Mouse (Mus musculus): ENCODE data around the gene Fam20a.

The Fam20a gene

DNA sequence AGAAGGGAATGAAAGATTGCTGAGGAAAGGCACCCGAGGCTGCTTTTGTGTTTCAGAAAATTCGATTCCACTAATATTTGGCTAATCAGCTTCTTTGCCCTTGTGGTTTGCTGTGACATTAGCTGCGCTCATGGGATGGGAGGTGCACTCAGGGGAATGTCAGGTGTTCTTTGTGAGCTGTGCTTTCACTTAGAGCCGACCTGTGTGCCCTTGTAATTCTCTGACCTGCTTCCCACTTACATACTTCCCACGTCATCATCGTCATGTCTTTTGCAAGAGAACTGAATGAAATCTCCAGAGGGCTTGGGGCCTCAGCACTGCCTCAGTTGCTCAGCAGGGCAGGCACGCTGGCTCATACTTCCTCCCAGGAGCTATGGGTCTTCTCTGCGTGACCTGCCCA is 68.9 kb downstream of the Fam20a start:
- no peak for DNase-seq (ENCODE audit: low spot score)

DNA sequence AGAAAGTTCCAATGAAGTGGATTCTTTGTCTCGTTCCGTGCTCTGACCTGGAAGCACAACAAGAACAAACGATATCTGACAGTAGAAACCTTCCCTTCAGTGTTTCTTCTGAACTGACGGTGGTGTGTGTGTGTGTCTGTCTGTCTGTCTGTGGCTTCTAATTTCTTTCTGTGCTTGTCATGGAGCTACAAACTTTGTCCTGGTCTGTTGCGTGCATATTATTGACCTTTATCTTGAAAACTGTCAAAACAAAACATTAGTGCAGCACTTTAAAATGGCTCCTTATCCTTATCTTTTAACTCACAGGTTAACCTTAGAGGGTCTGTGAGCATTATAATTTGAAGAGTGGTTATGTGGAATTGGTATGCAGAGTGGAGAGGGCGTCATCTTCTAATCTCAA is 69.6 kb downstream of the Fam20a start:
- DNase-seq (ENCODE audit: low spot score): no peak

DNA sequence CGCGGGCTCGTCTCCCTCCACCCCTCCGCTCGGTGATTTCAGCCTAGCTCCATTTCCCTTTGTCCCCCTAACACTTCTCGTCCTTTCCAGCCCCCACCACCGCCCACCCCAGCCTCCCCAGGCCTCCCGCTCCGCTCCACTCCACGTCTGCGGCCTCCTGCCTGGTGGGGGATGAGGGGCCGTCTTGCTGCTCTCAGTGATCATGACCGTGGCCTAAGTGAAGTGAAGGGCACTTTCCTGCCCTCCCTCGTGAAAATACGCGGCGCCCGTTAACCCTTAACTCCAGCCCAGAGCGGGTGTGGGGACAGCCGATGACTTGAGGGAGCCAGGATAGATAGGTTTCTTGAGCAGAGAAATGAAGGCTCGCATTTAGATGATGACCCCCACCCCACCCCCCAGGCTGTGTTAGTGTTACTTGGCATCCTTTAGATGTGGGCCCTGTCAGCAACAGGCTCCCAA is 70.5 kb downstream of the Fam20a start:
- no peak for DNase-seq (ENCODE audit: low spot score)

DNA sequence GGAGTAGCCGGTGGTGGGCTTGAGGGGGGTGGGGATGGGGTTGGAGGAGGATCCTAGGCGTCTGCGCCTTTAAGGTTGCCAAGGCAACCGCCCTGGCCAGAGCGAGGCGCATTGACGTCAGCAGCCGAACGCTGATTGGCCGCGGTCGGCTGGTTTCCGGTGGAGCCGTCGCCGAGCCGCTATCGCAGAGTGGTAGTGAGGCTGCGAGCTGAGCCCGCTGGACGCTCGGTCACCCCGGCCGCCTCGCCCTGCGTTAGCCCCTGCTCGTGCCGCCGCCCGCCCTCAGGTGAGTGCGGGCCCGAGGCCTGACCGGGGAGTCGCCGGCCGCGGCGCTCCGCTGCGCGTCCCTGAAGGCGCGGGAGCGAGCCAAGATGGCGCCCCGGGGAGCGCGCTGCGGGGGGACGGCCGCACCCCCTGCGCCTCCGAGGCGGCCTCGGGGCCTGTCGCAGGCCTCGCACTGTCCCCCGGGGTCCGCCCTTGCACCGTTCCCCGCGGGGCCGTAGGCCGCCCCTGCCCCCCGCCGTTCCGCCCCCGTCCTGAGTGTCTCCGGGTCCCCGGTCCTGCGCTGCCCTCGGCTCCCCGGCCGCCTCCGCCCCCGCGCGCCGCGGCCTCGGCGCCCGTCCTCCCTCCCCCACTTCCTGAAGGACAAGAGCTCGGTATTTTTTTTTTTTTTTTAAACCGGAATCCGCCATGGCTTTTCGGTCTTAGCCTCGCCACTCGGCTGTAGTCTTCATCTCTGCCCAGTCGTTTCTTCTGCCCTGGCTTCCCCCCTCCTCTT is 71.1 kb downstream of the Fam20a start:
- DNase-seq (ENCODE audit: low spot score): peak; percentile 87

DNA sequence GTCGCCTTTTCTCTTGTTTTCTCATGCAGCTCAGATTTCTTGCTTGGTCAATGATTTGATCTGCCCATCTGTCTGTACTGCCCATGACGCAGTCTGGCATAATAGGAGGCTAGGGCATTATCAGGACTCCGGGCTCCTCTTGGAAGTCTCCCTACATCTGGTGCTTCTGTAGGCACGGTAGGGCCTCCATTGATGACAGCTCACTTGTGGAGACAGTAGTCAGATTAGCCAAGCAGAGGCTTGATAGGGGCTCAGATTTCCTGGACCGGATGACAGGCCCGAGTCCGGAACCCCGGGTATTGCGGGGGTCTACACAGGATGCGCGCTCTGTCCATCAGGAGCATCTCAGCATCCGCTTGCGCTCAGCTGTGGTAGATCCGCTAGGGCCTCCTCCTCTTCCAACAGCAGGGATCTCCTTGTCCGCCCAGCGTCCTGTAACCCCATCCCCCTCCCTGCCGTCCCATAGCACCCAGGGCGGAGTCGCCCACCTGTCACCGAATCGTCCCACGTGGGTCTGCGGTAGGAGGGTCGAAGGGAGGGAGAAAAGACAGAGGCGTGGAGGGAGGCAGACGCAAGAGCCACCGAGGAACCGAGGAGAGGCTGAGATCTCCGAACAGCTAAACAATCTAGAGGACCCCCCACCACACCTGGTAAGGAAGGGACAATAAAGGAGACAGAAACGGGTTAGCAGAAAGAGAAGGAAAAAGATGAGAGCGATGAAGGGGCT is 71.9 kb downstream of the Fam20a start:
- peak; percentile 72 for DNase-seq (ENCODE audit: low spot score)

DNA sequence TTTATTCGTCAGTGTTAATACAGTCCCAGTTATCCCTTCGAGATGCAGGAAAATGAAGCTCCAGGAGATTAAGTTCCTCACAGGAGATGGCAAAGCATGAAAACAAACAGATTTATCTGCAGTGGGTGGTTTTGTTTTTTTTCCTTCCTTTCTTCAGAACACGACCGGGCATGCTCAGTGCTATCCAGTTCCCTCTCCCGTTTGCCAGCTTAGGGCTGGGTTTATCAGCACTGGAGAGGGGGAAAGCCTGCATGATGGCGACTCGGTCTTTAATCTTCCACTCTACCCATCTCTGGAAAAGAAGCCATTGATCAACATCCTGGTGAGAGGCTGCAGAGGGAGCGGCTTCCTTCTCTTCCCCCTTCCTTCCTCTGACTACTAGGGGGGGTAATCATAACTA is 72.9 kb downstream of the Fam20a start, which contains the start of gene Prkar1a:
Gene Prkar1a (plus strand): TSS at position 200 of the 400 bp plus-strand sequence.
- no peak for DNase-seq (ENCODE audit: low spot score)

DNA sequence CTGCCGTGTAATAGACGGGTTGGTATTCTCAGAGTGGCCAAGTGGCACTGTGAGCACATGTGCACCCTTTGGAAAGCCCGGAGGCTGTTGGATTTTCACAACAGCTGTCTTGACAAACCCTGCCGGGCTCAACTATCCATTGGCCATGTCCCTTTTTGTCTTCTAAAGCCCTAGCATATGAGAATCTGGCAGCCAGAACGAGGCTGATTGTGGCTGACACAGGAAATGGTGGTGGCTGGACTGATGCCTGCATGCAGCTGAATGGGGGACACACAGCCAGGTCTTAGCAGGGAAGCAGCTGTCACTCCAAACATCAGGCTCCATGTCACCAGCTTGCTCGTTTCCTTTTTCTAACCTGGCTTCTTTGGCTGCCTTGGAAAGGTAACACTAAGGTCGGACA is 73.6 kb downstream of the Fam20a start:
- DNase-seq (ENCODE audit: low spot score): no peak

DNA sequence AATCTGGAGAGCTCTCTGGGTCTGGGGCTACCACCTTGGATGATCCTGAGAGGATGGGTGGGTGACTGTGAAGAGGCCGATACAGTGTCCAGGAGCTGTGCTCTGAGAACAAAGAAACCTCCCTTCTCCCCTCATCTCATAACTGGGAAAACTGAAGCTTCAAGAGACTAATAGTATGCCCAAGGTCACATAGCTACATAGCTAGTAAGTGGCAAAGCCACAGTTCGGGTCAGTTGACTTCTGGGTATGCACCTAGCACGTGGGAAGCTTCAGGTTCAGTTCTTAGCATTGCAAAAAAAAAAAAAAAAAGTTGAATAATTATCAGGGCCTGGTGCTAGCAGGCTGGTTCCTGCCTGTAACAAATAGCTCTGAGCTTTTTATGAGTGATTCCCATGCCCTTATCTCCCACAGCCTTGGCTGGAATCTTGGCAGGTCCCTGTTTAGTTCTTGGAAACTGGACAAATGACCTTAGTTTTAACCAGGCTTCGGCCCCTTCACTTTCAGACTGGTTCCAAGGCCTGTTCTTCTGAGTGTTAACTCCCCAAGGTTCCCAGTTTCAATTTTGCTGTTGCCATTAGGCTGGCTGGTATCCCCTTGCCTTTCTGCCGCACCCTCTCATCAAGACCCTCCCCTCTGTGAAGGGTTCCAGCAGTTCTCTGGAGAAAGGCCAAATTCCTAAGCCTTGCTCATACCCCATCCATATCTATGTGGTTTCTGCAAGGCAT is 80.4 kb downstream of the Fam20a start:
- peak; percentile 82 for DNase-seq (ENCODE audit: low spot score)

DNA sequence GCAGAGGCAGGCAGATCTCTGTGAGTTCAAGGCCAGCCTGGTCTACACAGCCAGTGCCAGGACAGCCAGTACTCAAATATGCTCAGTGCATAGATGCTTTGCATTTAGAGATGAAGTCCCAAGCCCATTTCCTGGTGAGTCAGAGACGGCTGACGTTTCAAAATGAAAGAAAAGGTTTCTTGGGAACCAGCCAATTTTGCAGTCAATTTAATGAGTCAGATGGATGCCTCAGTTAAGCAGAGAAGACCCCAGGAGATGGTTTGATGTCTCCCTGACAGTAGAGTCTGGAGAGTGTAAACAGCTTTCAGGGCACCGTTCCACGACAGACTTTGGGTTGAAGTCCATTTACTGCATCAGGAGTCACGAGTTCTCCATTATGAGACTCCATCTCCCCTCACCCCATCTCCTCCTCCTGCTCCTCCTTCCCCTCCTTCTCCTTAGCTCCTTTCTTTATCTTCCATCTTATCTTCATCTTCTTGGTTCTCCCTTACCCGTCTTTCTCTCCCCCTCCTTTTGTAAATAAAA is 86.1 kb downstream of the Fam20a start:
- no peak for DNase-seq (ENCODE audit: low spot score)

DNA sequence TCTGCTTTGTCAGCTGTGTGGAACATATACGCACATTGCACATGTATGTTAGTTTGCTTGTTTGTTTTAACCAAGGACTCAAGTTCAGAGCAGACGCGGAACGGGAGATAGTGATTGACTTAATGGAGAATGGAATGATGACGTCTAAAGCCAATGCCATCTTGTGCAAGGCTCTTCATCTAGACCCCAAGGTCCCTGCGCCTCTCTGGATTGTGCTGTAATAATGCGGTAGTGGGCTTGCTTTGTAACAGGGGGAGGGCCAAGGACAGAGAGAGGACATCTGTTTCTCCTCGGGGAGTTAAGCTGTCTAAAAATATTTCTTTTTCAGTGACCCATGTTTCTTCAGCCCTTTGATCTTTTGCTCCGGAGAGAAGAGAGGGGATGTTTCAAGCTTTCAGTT is 87.2 kb downstream of the Fam20a start:
- no peak for DNase-seq (ENCODE audit: low spot score)

DNA sequence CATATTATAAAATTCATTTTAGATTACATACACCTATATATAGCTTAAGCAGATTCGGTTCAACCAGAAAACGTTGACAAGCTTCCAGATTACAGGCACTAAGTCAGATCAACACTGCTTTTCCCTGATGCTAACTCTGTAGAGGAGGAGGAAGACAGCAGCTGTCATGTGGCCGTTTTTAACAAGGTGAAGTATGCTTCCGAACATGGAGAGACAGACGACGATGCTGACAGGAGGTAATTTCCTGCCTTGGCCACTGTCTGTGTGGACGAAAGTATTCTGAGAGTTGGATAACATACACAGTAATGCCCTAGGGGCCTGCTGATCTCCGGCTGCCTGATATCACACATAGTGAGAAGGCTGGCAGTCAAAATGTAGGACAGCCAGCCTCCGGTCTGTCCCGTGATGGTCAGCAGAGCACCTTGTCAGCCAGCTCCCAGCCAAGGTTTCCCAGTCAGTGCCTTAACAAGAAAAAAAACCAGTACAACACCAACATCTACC is 93.0 kb downstream of the Fam20a start:
- DNase-seq (ENCODE audit: low spot score): no peak

DNA sequence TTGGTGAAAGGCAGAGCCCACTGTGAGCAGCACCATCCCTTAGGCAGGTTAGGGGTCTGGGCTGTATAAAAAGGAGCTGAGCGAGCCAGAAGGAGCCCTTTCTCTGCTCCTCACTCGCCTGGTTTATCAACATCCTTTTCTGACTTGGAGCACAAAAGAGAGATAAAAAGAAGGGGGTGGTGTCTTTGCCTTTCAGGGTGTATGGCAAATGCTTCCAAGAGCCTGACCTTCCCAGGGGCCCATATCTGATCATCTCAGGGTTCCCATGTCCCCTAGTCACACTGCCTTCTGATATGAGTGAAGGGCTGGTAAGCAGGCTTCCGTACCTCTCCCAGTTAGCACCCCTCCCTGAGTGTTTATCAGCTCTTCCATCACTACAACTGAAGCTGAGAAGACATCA is 94.0 kb downstream of the Fam20a start:
- DNase-seq (ENCODE audit: low spot score): no peak

DNA sequence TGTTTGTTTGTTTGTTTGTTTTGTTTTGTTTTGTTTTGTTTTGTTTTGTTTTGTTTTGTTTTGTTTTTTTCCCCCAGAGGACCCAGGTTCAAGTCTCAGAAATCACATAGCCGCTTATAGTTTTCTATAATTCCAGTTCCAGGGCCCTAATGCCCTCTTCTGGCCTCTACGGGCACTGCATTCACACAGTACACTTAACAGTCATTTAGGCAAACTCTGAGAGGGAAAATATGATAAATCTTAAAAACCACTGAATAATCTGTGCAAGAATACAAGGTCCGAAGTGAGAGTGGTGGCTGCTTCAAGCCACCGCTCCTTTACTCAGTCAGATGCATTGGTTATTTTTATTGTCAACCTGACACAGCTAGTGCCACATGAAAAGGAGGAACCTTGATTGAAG is 94.4 kb downstream of the Fam20a start:
- DNase-seq (ENCODE audit: low spot score): no peak

DNA sequence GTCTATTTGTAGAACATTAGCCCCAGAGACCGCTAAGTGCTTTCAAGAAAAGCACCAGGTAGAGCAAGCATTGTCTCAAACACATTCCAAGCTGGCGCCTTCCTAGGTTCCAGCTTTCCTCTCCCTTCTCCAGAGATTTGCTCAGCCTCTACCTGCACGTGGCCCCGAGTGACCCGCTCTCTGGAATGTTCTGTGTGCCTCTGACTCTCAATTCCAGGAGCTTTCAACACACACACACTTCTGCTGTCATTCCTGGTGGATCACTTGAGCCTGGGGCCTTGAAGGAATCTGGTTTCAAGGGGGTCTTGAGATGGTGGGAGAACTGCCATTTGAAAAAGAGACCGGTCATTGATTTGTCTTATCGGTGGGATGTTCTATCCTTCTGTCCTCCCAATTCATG is 98.8 kb downstream of the Fam20a start:
- no peak for DNase-seq (ENCODE audit: low spot score)

DNA sequence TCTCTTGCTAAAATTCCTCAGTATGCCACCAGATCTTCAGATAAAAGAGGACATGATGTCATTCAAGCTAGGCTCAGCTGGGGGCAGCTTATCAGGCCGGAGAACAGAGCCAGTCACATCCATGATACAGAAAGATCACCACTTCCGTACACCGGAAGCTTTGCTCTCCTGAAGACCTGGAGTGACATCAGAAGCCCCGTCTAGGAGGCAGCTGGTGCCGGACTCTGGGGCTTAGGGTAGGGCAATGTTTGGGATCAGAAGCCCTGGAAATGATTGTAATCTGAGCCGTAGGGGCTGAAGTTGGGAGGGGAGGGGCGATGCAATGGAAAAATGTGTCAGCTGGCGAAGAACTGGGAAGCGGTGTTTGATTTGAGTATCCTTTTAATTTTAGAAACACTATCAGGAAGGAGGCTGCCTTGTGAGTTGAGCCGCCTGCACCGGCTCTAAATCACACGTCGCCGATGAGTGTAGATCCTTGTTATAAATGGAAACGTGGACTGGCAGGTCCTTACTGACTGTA is 99.5 kb downstream of the Fam20a start:
- no peak for DNase-seq (ENCODE audit: low spot score)

DNA sequence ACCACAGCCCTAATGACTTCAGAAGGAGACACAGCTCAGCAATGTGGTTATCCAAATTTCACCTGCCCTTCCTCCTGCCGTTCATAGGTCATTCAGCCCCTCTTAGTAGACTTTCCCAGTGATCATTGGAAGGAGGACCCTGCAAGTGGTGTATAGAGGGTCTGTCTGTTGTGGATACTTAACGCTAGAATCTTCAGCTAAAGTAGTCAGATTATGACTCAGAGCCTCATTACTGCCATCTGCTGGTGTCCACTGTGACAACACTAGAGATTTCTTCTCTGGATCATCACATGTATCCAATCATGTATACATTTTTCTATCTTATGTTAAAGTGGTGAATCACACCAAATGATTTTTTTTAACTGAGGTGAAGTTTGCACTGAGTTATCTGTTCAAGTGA is 100.9 kb downstream of the Fam20a start:
- no peak for DNase-seq (ENCODE audit: low spot score)

DNA sequence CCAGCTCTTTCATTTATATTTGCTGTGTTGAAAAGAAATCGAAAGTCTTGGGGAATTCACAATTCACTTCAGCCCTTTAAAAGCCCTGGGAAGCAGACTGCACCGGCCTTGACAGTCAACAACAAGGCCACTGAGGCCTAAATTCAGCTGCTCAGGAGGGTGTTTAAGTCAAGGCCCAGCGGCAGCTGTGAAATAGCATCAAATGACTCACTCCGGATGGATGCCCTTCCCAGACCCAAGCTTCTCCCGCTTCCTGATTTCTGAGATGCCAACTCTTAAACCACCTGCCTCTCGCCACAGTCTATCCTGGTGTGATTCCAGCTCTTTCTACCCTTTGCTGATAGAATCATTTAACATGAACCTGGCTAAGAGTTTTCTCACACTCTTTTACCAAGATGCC is 101.7 kb downstream of the Fam20a start:
- DNase-seq (ENCODE audit: low spot score): peak; percentile 54

Data from ovary, adult 18-20 months (tissue).